Mouse (Mus musculus): ENCODE results near the gene B130006D01Rik. TPM values are rescaled to one million over a fixed set of nuclear protein-coding genes. Genes with fewer than 3 reads are reported as not detected.
A peak's percentile ranks its signal among the peaks of the same experiment; 100 is the strongest.

The B130006D01Rik gene
- under 1 TPM; 0.15 to 0.28 TPM for total RNA-seq (2021)
- long read RNA-seq, experiment 1, result 0 reads
- long read RNA-seq, experiment 2, result 0 reads

- no peak for DNase-seq
Measured at GRCm38 (mm10) chr11:95723287-95723686, at the start of gene B130006D01Rik. B130006D01Rik (plus strand) TSS chr11:95723587.

GRCm38 (mm10) chr11:95675498-95675897 is 47.9 kb upstream of the B130006D01Rik start:
- DNase-seq, result no peak

- peak; percentile 24 to 33 for DNase-seq
Measured at GRCm38 (mm10) chr11:95676307-95676706, 47.1 kb upstream of the B130006D01Rik start.

DNA sequence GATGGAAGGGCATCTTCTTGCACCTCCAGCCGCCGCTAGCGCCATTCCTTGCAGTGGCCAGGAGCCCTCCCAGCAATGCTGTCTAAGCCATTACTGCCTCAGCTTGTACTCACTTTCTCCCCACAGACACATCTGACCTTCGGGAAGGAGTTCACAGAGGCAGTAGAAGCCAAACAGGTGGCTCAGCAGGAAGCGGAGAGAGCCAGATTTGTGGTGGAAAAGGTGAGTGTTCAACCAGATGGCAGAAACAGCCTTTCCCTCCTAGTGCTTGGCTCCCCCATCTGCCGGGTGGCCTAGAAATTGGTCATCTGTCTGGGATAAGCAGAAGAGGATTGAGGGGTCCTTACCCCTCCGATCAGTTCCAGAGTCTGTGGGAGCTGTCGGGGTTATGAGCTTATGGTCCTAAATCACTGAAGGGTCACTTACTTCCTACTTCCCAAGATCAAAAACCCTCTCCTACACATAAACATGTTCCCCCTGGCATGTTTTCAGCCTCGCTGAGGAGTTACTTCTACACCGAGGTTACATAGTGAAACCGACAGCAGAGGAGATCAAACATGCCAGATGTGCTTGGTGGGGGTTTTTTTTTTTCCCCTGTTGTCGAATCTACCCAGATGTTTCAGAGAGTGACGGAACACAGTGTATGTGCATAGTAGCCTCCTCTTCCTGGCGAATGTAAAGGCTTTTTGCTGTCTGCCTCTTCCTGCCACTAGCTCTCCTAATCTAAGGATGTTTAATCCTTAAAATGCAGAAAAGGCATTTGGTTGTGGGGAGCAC is 45.3 kb upstream of the B130006D01Rik start:
- no peak for DNase-seq

DNA sequence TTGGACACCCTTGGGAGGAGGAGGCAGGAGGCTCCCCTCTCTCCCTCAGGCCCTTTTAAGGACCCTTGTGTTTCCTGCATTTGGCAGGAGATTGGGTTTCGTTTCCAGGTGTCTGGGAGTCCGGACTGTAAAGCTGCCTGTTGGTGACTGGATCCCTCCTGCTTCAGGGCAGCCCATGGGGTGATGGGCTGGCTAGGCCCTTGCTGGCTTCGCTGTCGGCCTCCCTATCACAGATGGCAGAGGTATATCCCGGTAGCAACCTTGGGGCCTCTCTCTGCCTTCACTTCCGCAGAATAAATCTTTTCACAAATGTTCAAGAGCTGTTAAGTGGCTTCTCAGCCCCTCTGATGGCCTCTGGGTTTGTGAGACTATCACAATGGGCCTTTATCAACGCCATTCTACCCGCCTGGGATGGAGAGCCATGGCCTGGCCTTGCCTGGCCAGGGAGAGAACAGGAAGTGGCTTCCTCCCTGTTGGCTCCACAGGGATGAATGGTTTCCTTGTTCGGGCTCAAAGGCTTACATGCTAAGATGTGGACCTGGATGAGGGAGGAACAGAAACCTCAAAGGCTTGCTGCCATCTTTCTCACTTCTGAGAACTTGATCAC is 41.3 kb upstream of the B130006D01Rik start:
- DNase-seq, result no peak

- no peak for DNase-seq
Measured at GRCm38 (mm10) chr11:95682946-95683345, 40.4 kb upstream of the B130006D01Rik start.

GRCm38 (mm10) chr11:95686031-95686430 is 37.4 kb upstream of the B130006D01Rik start:
- peak; percentile 79 to 90 for DNase-seq

DNA sequence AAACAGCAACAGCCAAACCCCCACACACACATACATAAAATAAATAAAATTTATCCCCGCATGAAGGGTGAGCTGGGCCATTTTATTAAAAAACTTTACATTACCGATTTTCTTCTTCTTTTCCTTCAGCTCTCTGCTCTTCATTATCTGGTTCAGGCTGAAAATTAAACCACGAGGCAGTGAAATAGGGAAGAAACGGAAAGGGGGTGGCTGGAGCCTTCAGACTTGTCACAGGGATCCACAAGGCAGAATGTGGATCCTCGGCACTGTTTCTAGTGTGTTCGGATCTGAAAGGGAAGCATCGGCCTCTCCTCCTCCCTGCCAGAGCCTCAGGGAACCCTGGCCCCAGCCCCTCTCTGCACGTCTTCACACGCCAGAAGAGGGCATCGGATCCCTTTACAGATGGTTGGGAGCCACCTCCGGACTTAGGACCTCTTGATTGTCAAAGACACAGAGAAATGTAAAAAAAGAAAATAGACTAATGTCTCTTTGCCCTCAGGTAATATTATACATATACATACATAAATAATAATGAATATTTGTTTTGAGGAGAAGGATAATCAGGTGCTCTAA is 36.2 kb upstream of the B130006D01Rik start:
- DNase-seq, result peak in 1 of 2 experiments; percentile 34

GRCm38 (mm10) chr11:95688515-95688914 is 34.9 kb upstream of the B130006D01Rik start:
- peak; percentile 73 to 84 for DNase-seq

- peak; percentile 60 for DNase-seq
Measured at GRCm38 (mm10) chr11:95688981-95689380, 34.4 kb upstream of the B130006D01Rik start.

DNA sequence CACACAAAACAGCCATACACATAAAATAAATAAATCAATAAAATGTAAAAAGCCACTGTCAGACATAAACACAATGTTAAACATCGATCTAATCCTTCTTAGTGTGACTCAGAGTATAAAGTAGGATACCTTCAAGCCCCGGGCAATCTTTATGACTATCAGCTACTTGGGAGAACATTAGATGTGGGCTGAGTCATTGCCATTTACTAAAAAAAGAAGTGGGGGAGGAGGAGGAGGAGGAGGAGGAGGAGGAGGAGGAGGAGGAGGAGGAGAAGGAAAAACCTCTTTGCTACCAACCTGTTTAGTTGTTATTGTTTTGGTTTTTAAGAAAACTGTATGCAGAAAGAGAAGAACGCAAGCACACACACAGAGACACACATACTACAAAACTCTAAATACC is 33.8 kb upstream of the B130006D01Rik start:
- DNase-seq, result no peak

- DNase-seq, result no peak
Measured at GRCm38 (mm10) chr11:95698541-95698940, 24.8 kb upstream of the B130006D01Rik start.

- no peak for DNase-seq
Measured at GRCm38 (mm10) chr11:95700778-95701739, 22.3 kb upstream of the B130006D01Rik start.

DNA sequence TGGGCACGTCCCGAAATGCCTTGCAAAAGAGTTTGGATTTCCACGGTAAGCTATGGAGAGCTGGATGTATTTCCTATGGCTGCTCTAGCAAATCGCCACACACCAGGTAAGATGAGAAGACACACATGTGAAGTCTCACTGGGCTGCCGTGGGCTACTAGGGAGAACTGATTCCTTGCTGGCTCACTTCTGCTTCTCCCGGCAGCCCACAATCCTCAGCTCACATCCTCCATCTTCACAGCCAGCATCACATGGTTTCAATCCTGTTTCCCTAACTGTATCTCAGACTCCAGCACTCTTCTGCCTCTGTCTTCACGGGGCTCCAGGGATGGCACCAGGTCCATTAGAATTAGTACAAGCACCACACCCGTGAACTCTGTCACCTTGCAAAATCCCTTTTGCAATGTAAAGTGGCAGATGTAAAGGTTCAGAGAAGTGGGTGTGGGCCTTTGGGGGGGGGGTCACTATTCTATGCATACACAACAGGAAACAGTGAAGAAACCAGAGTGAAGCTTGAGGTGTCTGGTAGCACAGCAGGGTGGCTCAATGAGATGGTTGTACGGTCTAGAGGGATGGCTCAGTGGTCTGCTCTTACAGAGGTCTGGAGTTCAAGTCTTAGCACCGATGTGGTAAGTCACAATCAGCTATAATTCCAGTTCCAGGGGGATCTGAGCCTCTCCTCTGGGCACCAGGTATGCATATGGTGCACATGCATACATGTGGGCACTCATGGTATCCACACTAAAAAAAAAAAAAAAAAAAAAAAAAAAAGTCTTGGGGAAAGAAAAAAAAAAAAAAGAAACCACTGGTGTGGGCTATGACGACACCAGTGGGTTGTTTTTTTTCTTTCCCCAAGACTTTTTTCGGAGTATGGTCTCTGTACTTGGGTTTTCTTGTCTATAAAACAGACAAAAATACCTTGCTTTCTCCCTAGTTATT is 19.1 kb upstream of the B130006D01Rik start:
- DNase-seq, result no peak

GRCm38 (mm10) chr11:95704970-95705330 is 18.4 kb upstream of the B130006D01Rik start:
- no peak for DNase-seq

- DNase-seq, result no peak
Measured at GRCm38 (mm10) chr11:95709534-95710040, 13.8 kb upstream of the B130006D01Rik start.

GRCm38 (mm10) chr11:95710478-95710877 is 12.9 kb upstream of the B130006D01Rik start:
- DNase-seq, result no peak

GRCm38 (mm10) chr11:95712085-95712562 is 11.3 kb upstream of the B130006D01Rik start:
- peak; percentile 51 to 61 for DNase-seq

- DNase-seq, result peak; percentile 86 to 91
Measured at GRCm38 (mm10) chr11:95712563-95713224, 10.7 kb upstream of the B130006D01Rik start, which contains the start of gene Zfp652. Zfp652 (plus strand) TSS chr11:95712673.
